Mouse (Mus musculus) bone marrow, adult 2 months (tissue): ENCODE data around the gene Hk3.

Experiments
- CTCF ChIP-seq: fragments of 200-500 bp; IDR thresholded peaks from 2 replicates; pipeline ENCODE4 v1.5.1; 2011; ENCODE audit warnings: low read length, control low read depth; ENCODE audit not compliant: control insufficient read depth, insufficient read depth
- POLR2A ChIP-seq: fragments of 200-500 bp; IDR thresholded peaks from 2 replicates; pipeline ENCODE4 v1.6.1; 2011; ENCODE audit warnings: low read depth, mild to moderate bottlenecking, control low read depth, low read length, borderline replicate concordance; ENCODE audit not compliant: control insufficient read depth

DNA sequence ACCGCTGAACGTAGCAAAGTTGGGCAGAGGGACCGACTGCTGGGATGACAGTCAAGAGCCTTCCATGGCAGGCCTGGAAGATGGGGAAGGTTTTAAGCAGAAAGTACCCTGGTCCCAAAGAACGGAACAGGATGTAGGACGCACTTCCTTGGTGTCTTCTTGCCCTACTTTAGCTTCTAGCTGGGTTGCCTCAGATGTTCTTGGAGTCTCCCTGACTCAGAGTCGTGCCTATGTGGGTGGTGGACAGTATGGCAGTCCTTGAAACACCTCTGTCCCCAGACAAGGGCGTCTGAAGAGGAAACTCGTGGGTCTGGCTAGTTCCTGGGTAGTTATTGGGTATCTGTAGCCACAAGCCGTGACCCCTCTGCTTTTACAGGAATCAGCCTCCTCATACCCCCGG lies 19.1 kb downstream of the Hk3 start:
- TF ChIP-seq CTCF (no peak), POLR2A (no peak)
